Mouse (Mus musculus): ENCODE measurements around the gene Syt8. TPM values are rescaled to one million over a fixed set of nuclear protein-coding genes. Genes with fewer than 3 reads are reported as not detected.

The Syt8 gene
- polyA plus RNA-seq, 1 experiment from 2014 or later: not detected

DNA sequence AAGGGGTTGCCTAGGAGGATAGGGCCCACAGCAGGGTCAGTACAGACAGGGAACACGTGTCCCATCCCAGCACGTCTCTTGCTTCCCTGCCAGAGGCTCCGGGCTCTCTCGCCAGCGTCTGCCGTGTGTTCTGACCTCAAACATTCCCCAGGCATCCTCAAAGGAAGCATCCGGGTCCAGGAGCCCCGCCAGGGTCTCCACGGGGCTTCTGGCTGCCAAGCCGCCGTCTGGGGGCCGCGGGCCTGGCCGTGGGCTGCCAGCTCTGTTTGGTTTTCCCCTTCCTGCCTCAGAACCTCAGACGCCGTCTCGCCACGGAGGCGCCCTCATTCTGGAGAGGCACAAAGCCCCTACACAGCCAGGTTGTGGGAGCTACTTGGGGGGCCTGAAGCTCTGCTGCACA is 1.0 kb upstream of the Syt8 start:
- Histone ChIP-seq H3K27ac (replicated peaks; ENCODE audit: low read depth, low read length) (no peak overlapping the region; the same call in 1 of the 2 replicates), H3K4me2 (ENCODE audit: low read depth, severe bottlenecking) (no peak overlapping the region), H3K4me3 (ENCODE audit: low read depth, low read length) (no peak overlapping the region), H3K36me3 (ENCODE audit: control insufficient read depth, insufficient read depth, low read length) (no peaks in the 10 kb centered on the region), H3K27me3 (ENCODE audit: control insufficient read depth, insufficient read depth, low read length) (no peaks in the 10 kb centered on the region), H3K9ac (ENCODE audit: low read length) (no peak overlapping the region), H3K9me3 (ENCODE audit: control insufficient read depth, low read length) (no peaks in the 10 kb centered on the region), H3K4me1 (ENCODE audit: control insufficient read depth, insufficient read depth, low read length) (peaks cover 5% of the 10 kb centered on the region; the same call in 1 of the 2 replicates)
- 59% methylated on average over 19 of the region's 19 CpGs for WGBS
- DNase-seq (ENCODE audit: low spot score): no peak
- ATAC-seq (ENCODE audit: insufficient number of reproducible peaks, low FRiP score, low TSS enrichment, low read depth): no peak

GRCm38 (mm10) chr7:142435524-142435923 is 874 bp downstream of the Syt8 start:
- Histone ChIP-seq H3K9me3 (ENCODE audit: control insufficient read depth, low read length) (no peaks in the 10 kb centered on the region), H3K27ac (replicated peaks; ENCODE audit: low read depth, low read length) (no peak overlapping the region), H3K36me3 (ENCODE audit: control insufficient read depth, insufficient read depth, low read length) (no peaks in the 10 kb centered on the region), H3K9ac (ENCODE audit: low read length) (no peak overlapping the region), H3K4me1 (ENCODE audit: control insufficient read depth, insufficient read depth, low read length) (peaks cover 4% of the 10 kb centered on the region), H3K27me3 (ENCODE audit: control insufficient read depth, insufficient read depth, low read length) (no peaks in the 10 kb centered on the region), H3K4me3 (ENCODE audit: low read depth, low read length) (no peak overlapping the region), H3K4me2 (ENCODE audit: low read depth, severe bottlenecking) (no peak overlapping the region)
- 24% methylated on average over 4 of the region's 4 CpGs for WGBS
- ATAC-seq (ENCODE audit: insufficient number of reproducible peaks, low FRiP score, low TSS enrichment, low read depth) (no peak), DNase-seq (ENCODE audit: low spot score) (peak; percentile 82)

- DNase-seq (ENCODE audit: low spot score) (no peak), ATAC-seq (ENCODE audit: insufficient number of reproducible peaks, low FRiP score, low TSS enrichment, low read depth) (no peak)
- Histone ChIP-seq H3K27ac (replicated peaks; ENCODE audit: low read depth, low read length) (no peak overlapping the region), H3K4me2 (ENCODE audit: low read depth, severe bottlenecking) (no peak overlapping the region), H3K4me1 (ENCODE audit: control insufficient read depth, insufficient read depth, low read length) (peaks cover 16% of the 10 kb centered on the region), H3K9ac (ENCODE audit: low read length) (no peak overlapping the region), H3K36me3 (ENCODE audit: control insufficient read depth, insufficient read depth, low read length) (no peaks in the 10 kb centered on the region), H3K4me3 (ENCODE audit: low read depth, low read length) (no peak overlapping the region), H3K27me3 (ENCODE audit: control insufficient read depth, insufficient read depth, low read length) (no peaks in the 10 kb centered on the region), H3K9me3 (ENCODE audit: control insufficient read depth, low read length) (no peaks in the 10 kb centered on the region)
- WGBS: 77% methylated on average over 5 of the region's 5 CpGs
Measured at GRCm38 (mm10) chr7:142437324-142437723, 2.7 kb downstream of the Syt8 start.

DNA sequence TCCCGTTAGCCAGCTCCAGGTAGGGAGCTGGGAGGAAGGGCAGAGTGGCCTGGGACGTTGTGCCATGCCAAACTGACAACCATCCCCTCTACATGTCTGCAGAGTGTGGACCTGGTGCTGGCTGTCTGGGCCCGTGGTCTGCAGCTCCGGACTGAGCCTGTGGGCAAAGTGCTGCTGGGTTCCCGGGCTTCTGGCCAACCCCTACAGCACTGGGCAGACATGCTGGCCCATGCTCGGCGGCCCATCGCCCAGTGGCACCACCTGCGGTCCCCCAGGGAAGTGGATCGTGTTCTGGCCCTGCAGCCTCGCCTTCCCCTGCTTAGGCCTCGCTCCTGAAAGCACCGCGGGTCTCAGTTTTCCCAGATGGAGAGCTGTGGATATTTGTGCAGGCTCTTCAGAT is 5.3 kb downstream of the Syt8 start:
- no peak overlapping the region for H3K9ac ChIP-seq (ENCODE audit: low read length)
- ATAC-seq (ENCODE audit: insufficient number of reproducible peaks, low FRiP score, low TSS enrichment, low read depth) (no peak), DNase-seq (ENCODE audit: low spot score) (no peak)
- peaks cover 20% of the 10 kb centered on the region for H3K4me1 ChIP-seq (ENCODE audit: control insufficient read depth, insufficient read depth, low read length)
- H3K9me3 ChIP-seq (ENCODE audit: control insufficient read depth, low read length): no peaks in the 10 kb centered on the region
- no peaks in the 10 kb centered on the region for H3K36me3 ChIP-seq (ENCODE audit: control insufficient read depth, insufficient read depth, low read length)
- H3K27me3 ChIP-seq (ENCODE audit: control insufficient read depth, insufficient read depth, low read length): no peaks in the 10 kb centered on the region
- H3K27ac ChIP-seq (replicated peaks; ENCODE audit: low read depth, low read length): no peak overlapping the region
- WGBS: 89% methylated on average over 14 of the region's 14 CpGs
- no peak overlapping the region for H3K4me3 ChIP-seq (ENCODE audit: low read depth, low read length)
- H3K4me2 ChIP-seq (ENCODE audit: low read depth, severe bottlenecking): no peak overlapping the region

- Histone ChIP-seq H3K4me1 (ENCODE audit: control insufficient read depth, insufficient read depth, low read length) (peaks cover 18% of the 10 kb centered on the region), H3K27ac (replicated peaks; ENCODE audit: low read depth, low read length) (peak overlapping the region; percentile 54), H3K9ac (ENCODE audit: low read length) (0 out of 2 replicates have a peak overlapping the region, but pooled peaks have one; percentile 24), H3K9me3 (ENCODE audit: control insufficient read depth, low read length) (no peaks in the 10 kb centered on the region), H3K36me3 (ENCODE audit: control insufficient read depth, insufficient read depth, low read length) (no peaks in the 10 kb centered on the region), H3K27me3 (ENCODE audit: control insufficient read depth, insufficient read depth, low read length) (no peaks in the 10 kb centered on the region), H3K4me3 (ENCODE audit: low read depth, low read length) (no peak overlapping the region), H3K4me2 (ENCODE audit: low read depth, severe bottlenecking) (no peak overlapping the region)
- peak; percentile 71; the same call in 1 of the 2 replicates for ATAC-seq (ENCODE audit: insufficient number of reproducible peaks, low FRiP score, low TSS enrichment, low read depth)
- 42% methylated on average over 5 of the region's 5 CpGs for WGBS
- peak; percentile 78 for DNase-seq (ENCODE audit: low spot score)
Measured at GRCm38 (mm10) chr7:142440657-142441114, 6.0 kb downstream of the Syt8 start.

DNA sequence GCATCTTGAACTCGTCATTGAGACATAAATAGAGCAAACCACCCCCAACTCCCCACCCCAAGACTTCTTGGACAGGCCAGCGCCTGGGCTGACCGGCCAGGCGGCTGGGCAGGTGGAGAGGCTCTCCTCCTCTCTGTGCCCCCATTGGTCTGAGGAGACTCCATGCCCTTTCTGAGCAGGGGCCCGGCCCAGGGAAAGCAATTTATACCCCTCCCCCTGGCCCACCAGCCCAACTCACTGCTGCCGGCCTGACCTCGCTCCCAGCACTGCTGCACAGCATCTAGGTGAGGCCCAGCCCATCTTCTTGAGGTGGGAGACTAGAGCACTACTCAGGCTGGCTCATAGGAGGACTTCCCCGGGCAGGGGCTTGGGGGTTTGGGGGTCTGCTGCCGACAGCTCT is 6.9 kb downstream of the Syt8 start, which contains the start of gene Tnni2:
Gene Tnni2, plus strand, starts transcription at position 224 of the 400 bp plus-strand sequence.
- Histone ChIP-seq H3K27ac (replicated peaks; ENCODE audit: low read depth, low read length) (peak within 1 kb of the TSS; percentile 54), H3K4me3 (ENCODE audit: low read depth, low read length) (no peak within 1 kb of the TSS), H3K27me3 (ENCODE audit: control insufficient read depth, insufficient read depth, low read length) (no peaks in the 10 kb centered on the region), H3K4me1 (ENCODE audit: control insufficient read depth, insufficient read depth, low read length) (peaks cover 18% of the 10 kb centered on the region), H3K9me3 (ENCODE audit: control insufficient read depth, low read length) (no peaks in the 10 kb centered on the region), H3K4me2 (ENCODE audit: low read depth, severe bottlenecking) (no peak within 1 kb of the TSS), H3K9ac (ENCODE audit: low read length) (0 out of 2 replicates have a peak within 1 kb of the TSS, but pooled peaks have one; percentile 24), H3K36me3 (ENCODE audit: control insufficient read depth, insufficient read depth, low read length) (no peaks in the 10 kb centered on the region)
- 72% methylated on average over 9 of the region's 9 CpGs for WGBS
- DNase-seq (ENCODE audit: low spot score): no peak
- ATAC-seq (ENCODE audit: insufficient number of reproducible peaks, low FRiP score, low TSS enrichment, low read depth): no peak

GRCm38 (mm10) chr7:142442081-142442907 is 7.6 kb downstream of the Syt8 start:
- H3K4me1 ChIP-seq (ENCODE audit: control insufficient read depth, insufficient read depth, low read length): peaks cover 18% of the 10 kb centered on the region
- H3K9ac ChIP-seq (ENCODE audit: low read length): no peak overlapping the region
- no peak overlapping the region for H3K27ac ChIP-seq (replicated peaks; ENCODE audit: low read depth, low read length)
- no peak overlapping the region for H3K4me3 ChIP-seq (ENCODE audit: low read depth, low read length)
- H3K9me3 ChIP-seq (ENCODE audit: control insufficient read depth, low read length): no peaks in the 10 kb centered on the region
- WGBS: 74% methylated on average over 9 of the region's 9 CpGs
- no peak overlapping the region for H3K4me2 ChIP-seq (ENCODE audit: low read depth, severe bottlenecking)
- H3K27me3 ChIP-seq (ENCODE audit: control insufficient read depth, insufficient read depth, low read length): no peaks in the 10 kb centered on the region
- ATAC-seq (ENCODE audit: insufficient number of reproducible peaks, low FRiP score, low TSS enrichment, low read depth): no peak
- H3K36me3 ChIP-seq (ENCODE audit: control insufficient read depth, insufficient read depth, low read length): no peaks in the 10 kb centered on the region
- DNase-seq (ENCODE audit: low spot score): no peak

DNA sequence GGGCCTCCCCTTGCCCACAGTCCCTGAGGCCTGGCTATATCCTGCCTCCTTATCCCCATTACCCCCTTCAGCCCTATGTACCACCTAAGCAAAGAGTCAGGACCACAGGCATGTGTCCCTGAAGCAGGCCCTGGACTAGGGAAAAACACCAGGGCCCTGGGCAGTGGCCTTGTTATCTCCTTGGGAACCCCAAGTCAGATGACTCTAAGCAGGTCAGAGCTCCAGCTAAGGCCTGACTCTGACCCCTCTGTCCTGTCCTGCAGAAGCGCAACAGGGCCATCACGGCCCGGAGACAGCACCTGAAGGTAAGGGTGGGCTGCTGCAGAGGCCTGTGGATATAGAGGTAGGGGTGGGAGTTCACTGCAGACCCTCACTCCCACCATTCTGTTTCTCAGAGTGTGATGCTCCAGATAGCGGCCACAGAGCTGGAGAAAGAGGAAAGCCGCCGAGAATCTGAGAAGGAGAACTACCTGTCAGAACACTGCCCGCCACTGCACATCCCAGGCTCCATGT is 8.3 kb downstream of the Syt8 start:
- H3K9me3 ChIP-seq (ENCODE audit: control insufficient read depth, low read length): no peaks in the 10 kb centered on the region
- H3K4me1 ChIP-seq (ENCODE audit: control insufficient read depth, insufficient read depth, low read length): peaks cover 18% of the 10 kb centered on the region
- WGBS: 94% methylated on average over 7 of the region's 7 CpGs

More for the DNA sequence above, 8.3 kb downstream of the Syt8 start:
- ATAC-seq (ENCODE audit: insufficient number of reproducible peaks, low FRiP score, low TSS enrichment, low read depth) (no peak), DNase-seq (ENCODE audit: low spot score) (no peak)
- no peak overlapping the region for H3K4me3 ChIP-seq (ENCODE audit: low read depth, low read length)
- H3K27me3 ChIP-seq (ENCODE audit: control insufficient read depth, insufficient read depth, low read length): no peaks in the 10 kb centered on the region
- no peak overlapping the region for H3K27ac ChIP-seq (replicated peaks; ENCODE audit: low read depth, low read length)
- no peak overlapping the region for H3K9ac ChIP-seq (ENCODE audit: low read length)
- no peaks in the 10 kb centered on the region for H3K36me3 ChIP-seq (ENCODE audit: control insufficient read depth, insufficient read depth, low read length)
- no peak overlapping the region for H3K4me2 ChIP-seq (ENCODE audit: low read depth, severe bottlenecking)
